Mouse (Mus musculus): ENCODE results near the gene Szt2.
A peak's percentile ranks its signal among the peaks of the same experiment; 100 is the strongest.

Szt2 gene

DNA sequence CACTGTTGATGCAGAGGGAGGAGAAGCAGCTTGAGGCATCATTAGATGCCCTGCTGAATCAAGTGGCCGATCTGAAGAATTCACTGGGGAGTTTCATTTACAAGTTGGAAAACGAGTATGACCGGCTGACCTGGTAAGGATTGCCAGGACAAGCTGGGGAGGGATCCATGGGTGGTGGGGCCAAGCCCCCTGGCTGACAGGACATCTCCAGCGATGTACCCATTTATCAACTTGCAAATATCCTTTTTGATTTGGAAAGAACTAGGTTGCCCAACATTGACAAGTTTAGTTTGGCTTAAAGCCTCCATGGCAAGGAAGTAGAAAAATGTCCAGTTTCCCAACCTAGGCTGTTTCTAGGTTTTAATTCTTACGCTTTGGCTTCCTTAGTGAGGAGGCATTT is 1.8 kb upstream of the Szt2 start:
- DNase-seq, result no peak

DNA sequence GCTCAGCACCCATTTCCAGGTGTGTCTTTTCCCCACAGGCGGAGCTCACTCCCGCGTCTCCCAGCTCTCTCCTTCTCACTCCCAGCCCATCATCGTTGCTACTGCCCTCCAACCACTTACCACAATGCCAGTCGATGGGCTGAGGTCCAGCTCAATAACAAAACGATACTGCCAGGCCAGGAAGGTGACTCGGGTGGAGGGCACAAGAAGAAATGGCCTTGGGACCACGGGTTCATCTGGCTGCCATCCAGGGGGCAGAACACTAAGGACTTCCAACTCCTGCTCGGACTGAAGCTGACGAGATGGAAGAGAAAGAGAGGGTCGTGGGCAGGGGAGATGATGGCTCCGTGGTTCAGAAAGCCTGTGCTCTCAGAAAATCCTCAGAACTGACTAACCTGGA is 6.4 kb downstream of the Szt2 start:
- no peak for DNase-seq

DNA sequence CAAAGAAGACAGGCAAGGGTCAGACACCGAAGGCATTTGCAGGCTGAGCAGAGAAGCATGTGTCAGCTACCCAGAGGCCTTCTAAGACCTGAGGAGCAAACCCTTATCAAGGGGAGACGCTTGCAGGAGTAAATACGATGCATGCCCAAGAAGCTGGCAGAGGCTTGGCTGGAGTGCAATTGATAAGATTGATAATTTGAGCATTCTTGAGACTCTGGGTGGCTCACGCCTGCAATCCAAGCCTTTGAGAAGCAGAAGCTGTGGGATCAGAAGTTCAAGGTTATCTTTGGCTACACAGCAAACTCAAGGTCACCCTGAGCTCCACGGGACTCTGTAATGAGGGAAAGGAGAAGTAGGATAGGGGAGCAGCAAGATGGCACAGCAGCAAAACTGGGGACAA is 7.2 kb downstream of the Szt2 start:
- DNase-seq, result no peak

DNA sequence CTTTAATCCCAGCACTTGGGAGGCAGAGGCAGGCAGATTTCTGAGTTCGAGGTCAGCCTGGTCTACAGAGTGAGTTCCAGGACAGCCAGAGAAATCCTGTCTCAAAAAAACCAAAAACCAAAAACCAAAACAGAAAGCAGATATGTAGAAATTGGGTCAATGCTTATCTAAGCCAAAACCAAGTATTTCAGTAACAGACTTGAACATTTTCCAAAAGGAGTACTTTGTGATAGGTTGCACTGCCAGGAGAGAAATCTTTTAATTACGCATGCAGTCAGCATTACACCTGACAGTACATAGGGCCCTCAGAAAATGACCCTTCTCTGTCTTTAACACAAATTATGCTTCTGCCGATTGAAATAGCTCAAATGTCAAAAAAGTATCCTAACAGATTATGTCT is 7.7 kb downstream of the Szt2 start:
- DNase-seq, result no peak

DNA sequence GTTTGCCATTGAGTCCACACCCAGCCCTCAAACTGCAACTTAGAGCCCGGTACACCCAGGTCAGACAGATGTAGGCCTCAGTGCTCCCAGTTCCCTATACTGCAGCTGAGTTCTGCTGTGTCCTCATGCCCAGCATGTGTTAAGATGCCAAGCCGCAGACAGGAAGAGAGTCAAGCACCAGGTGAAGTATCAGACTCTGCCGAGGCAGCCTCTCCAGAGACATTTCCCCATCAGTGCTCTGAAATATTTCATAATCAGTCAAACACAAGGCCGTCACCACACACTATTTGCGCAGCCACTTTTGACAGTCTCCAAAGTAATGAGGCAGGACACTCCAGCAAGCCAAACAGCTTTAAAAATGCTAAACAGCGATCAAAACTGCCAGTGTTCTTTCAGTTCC is 10.7 kb downstream of the Szt2 start:
- DNase-seq, result no peak

DNA sequence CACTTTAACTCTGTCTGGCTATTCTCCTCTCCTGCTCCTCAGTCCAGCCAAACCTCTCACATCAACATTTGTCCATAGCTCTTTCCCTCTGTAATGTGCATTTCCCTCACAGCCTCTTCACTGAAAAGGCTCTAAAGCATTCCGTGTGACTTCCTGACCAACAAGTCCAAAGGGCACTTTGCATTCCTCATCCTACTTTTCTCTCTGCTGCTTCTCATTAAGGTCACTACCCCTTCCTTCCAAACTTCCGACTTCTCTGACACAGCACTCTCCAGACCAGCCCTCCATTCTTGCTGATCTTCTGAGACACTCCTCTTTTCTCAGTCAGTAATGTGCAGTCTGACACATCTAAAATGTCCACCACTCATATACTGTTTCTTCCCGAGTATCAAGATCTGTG is 12.6 kb downstream of the Szt2 start:
- DNase-seq, result no peak

DNA sequence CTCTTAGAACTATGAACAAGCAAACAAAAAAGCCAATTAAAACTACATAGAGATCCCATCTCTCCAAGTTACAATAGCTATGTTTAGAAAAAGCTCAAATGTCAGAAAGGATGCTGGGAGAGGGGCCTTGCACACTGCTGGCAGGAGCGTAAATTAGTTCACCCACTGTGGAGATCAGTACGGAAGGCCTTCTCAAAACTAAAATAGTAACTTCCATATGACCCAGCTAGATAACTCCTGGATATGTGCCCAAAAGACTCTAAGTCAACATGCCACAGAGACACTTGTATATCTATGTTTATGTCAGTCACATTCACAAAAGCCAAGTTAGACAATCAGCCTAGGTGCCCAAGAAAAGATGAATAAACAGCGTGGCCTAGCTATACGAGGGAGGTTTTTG is 13.8 kb downstream of the Szt2 start:
- no peak for DNase-seq

DNA sequence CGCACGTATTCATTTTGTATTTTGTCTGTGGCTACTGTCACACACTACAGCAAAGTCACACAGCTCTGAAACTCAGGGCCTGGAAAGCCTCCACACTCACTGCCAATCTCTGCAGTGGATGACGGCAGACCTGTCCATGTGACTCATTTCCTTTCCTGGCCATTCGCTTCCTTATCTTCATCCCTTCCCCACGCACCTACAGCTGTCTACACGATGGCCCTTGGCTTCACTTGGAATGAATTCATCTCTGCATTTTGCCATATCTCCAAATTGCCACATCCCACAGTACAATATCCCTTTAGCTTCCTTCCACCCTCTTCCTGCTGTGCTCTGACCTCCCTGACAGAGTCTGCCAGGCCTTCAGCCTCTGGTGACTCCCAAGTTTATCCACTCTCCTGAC is 14.6 kb downstream of the Szt2 start:
- DNase-seq, result no peak

DNA sequence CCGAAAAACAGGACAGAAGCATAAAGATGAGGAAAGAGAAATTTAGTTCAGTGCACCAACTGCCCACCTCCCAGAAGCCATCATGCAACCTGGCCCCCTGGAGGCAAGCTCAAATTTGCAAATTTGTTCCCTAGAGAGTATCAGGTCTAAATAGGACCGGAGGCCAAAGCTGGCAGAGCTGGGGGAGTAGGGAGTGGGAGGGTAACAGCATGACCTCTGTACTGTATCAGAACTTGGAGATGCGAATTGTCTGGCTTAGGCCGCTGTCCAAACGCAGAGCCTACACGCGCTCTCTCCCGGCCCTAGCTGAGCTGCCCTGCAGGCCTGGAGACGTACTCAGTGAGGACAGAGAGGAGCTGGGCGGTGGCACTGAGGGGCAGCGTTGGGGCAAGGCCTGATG is 18.9 kb downstream of the Szt2 start:
- no peak for DNase-seq

DNA sequence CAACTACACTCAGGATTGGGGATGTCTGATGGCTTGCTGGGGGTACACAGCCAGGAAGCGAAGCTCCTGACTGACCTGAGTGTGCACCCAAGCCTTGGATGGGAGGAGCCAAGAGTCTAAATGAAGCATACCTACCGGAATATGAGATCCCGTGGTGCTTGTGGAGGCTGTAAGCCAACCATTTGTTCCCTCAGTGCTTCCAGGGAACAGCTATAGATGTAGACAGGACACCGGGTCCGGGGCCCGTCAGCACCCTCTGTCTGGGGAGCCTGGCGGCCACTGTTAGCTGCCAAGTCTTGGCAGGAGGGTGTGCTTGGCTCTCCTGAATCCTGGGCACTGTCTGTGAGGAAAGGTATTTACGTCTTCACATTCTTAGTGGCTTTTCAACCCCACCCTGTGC is 21.8 kb downstream of the Szt2 start:
- DNase-seq, result no peak

DNA sequence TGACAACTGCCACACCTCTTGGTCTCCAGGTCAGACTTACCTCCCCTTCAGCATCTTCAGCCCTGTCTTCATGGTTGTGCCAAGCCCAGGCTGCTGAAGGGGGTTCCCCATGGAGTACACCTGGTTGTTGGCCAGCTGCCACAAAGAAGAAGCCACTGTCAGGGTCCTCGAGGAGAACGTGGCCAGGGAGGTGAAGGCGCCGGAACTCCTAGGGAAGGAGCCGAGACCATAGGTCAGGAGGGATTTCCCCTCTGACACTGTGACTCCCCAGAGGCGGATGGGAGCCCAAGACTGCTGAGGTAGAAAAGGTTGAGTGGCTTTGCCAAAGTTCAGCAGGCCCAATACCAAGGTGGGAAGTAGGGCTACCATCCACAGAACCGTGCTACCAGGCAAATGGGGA is 25.8 kb downstream of the Szt2 start:
- DNase-seq, result no peak

DNA sequence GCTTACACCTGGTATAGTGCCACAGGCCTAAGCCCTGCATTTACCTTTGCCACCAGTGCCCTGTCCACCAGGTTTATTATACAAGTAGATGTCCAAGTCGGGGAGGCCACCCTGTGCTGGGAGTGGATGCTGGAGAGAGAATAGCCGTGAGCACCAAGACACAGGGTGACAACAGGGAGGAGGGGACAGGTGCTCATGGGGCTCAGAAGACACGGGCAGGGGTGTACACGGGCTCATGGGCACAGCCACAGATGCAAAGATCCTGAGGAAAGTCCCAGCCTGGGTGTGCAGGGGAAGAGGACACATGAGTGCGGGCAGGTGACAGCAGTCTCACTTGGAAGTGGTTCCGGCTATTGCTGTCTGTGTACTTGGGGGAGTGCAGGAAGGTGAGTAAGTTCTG is 33.1 kb downstream of the Szt2 start:
- no peak for DNase-seq

DNA sequence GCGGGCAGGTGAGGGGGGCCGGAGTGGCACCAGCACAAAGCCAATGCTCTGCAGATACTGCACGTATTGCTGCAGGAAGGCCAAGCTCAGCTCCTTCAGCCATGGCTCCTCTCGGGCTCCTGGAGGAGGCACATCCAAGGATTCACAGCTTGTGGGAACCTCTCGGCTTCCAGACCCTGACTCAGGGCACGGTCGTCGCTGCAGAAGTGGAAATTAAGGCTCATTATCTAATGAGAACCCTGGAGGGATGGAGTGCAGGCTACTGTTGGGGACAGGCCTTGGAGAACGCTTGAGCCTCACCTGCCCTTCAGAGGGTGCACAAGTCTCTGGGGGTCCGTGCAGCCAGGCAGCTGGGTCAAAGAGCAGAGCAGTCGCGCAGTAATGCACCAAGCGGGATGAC is 37.3 kb downstream of the Szt2 start:
- no peak for DNase-seq

DNA sequence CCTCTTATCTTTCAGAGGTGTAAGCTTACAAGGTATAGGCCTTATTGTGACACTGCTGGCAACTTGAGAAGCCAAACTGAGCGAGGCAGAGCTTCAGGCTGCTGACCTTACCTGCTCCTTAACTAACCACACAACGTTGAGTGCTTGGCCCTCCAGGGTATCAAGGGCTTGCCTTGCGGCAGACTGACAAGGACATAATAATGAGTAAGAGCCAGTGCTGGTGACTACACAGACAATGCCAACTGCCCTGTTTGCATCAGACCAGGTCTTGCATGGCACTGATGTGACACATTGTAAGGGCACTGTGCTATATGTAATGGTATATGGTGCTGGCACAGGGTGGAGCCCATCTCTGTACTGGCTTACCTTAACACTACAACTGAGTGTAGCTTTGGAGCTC is 40.5 kb downstream of the Szt2 start:
- DNase-seq, result no peak

DNA sequence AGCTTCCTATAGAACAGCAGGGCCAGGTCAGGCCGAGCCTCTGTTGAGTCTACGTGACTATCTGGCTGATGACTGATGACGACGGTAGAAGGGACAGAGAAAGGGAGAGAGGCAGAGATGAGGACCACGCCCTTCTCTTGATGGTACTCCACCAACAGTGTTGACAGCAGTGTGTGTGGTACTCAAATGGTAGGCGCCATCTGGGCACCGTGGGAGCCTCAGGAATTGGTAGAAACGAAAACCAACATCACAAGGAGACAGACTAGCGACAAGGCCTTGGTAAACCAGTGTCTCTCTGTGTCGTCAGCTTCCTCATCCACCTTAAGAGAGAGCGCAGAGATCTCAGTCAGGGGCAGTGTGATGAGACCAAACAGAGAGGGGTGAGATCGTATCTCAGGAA is 41.5 kb downstream of the Szt2 start:
- DNase-seq, result peak; percentile 57

DNA sequence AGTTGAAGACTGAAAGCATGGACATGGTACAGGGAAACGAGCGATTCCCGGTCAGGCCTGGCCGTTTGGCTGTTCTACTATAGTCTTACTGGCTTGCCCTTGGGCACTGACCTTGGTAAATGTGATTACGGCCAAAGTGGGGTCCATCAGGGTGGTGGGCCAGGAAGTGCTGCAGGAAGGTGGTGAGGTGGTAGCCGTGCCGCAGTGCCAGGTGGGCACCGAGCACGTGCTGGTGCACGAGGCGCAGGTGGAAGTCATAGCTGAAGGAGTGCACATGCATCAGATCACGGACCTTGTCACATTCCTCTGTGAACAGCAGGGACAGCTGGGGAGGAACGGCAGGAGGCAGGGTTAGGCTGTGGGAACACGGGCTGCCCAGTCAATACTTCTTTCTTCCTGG is 43.1 kb downstream of the Szt2 start:
- no peak for DNase-seq

DNA sequence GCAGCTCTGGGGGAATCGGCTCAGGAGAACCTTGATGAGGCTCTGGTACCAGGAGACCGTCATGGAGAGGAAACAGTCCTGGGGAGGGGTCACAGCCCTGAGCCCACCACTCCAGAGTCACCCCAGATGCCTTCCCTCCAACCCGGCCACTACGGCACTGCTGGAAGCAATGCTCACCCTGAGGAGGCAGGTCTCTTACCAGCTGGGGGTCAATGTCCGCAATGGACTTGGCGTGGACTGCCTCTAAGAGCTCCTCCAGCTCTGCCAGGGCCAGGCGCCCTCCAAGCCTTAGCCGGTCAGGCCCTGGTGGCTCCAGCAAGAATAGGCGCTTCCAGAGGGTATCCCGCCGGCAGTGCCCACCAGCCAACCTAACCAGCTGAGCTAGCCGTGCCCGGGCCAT is 44.4 kb downstream of the Szt2 start:
- no peak for DNase-seq

DNA sequence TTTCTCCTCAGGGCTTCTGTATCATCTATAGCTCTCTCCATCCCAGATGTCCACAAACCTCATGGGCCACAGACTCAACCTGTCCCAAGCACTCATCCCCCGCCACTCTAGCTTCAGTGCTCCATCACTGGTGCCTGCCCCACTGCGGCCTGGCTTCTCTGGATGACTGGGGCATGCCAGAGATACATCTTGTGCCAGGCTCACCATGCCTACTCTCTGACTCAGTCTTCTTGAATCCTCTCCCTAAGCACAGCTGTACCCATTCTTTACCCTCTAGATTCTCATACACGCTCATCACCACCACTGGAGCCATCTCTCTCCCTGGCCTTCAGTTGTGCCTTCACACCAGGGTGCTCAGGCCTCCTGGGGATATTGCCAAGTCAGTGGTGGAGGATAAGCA is 45.1 kb downstream of the Szt2 start:
- no peak for DNase-seq

DNA sequence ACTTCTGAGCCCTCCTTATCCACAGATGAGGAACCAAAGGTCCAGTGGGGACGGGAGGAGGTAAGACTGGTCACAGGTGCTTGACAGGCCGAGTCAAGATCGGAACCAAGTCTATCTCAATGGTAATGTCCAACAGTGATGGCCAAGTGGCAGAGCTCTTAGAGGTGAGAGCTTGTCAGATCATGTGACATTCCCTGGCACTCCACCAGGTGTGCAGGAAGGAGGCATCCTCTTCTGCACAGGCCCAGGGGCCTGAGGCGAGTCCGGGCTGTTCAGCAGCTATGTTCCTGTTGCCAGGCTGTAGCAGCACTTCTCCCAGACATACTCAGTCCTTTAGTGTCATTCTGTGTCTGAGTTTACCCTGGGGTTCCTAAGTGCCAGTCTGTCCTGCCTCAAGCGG is 46.2 kb downstream of the Szt2 start:
- no peak for DNase-seq

DNA sequence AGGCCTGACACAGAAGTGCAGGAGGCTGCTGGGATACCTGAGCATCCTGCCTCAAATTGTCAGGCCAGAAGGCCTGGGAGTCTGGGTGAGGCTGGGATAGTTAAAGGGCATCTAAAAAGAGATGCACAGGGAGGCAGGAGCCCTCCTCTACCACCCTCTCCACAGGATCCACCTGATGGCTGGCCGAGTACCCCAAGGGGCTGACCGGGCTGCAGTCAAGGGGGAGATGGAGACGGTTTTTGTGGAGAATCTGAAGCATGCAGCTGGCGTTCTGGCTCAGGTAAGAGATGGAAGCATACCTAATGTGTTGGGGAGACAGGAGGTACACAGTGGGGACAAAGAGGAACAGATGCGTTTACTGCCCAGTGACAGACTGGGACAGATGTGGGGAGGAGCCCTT is 47.6 kb downstream of the Szt2 start:
- DNase-seq, result no peak

DNA sequence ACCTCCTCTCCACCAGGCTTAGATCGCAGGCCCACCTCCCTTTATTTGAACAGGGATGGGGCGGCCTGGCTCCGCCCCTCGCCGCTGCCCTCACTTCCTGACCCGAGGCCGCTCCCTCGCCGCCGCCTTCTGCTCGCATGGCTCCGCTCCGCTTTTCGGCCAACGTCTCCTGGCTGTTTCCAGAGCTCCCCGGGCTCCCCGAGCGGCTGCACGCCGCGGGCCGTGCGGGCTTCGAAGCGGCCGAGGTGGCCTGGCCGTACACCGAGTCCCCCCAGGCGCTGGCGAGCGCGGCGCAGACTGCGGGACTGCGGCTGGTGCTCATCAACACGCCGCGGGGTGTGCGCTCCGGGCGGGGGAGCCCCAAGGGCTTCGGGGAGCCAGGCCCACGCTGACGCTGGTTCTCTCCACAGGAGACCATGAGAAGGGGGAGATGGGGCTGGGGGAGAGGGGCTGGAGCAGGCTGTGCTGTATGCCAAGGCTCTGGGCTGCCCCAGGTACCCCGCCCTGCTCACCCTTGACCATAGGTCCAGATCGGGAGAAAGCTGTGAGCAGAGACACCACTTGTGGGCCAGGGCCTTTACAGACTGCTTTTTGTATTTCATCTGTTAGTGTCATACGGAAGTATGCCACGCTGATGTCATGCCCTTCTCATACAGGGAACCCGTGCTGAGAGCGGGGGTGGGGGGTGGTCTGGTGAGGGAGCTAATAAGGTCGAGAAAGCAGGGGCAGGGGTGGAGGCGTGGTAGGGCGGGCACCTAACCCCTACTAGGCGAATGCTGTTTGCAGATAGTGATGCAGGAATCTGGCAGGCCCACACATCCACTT is 49.0 kb downstream of the Szt2 start:
- peak; percentile 31 for DNase-seq

DNA sequence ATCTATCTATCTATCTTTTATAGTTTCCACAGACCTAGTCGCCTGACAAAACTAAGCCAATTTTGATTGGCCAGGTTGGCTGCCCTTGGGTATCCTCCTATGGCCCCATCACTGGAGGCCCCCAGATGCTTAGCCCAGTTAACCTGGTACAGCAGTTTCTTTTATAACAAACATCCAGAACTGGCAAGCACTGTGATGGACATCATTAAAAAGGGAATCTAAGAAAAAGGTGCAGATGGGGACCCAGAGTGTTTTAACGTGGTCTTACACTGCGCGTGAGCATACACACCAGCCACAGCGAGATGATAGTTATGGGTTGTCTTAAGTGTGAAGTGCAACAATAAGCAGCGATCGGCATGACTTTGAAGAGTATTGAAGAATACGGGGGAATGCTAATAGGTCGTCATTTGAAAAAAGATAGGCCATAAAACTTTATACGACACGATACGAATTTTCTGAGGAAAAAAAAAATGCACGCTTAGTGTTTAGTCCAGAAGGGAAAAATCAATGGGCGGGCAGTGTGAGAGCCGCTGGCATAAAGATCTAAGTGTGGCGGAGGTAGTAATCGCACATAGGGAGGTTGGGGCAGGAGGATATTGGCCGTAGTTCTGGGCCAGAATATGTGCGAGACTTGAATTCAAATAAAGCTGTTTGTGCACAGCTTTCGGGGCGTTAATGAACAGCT is 49.7 kb downstream of the Szt2 start:
- DNase-seq, result no peak

DNA sequence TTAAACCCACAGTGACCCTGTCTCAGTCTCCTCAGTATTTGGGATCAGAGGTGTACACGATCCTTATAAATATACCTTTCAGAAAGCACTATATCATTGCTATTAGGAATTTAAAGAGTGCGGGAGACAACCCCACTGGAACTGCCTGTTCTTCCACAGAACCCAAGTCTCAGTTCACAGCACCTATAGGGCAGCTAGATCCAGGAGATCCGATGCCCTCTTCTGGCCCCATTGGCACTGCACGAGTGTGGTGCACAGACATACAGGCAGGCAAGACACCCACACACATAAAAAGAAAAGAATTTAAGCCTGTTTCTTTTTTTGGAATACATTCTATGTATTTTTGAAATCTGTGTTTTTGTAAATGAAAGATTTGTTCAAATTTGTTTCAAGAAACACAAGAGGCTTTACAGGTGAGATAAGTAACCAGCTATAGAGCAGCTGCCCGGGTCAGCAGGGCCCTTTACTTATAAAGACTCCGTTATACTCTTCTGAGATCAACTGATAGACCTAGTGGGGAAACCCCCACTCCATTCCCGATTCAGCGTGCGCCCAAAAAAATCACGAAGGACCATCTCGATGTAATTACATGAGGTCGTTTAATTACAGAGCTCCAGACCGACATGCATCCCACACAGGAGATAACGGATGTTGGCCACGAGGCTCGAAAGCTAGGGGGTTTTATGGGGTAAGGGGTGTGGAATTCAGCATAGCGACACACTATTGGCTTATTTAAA is 50.7 kb downstream of the Szt2 start:
- no peak for DNase-seq

DNA sequence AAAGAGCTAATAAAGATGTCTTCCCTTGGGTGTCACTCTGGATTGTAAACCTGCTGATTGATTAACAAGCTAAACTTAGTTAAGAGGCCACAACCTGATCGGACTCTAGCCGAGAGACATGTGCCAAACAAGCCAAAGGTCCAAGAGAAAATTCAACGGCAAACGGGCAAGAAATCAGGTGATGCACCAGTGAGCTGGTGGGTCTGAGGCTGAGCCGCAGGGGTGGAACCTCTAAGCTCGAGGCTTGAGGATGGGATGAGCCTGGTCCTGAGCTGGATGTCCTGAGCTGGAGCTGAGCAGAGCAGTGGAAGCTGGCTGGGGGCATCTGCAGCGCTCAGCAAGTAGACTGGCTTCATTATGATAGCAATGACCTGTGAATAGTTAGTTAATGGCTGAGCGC is 51.6 kb downstream of the Szt2 start:
- DNase-seq, result no peak

Measured in layer of hippocampus, adult 9-11 months (tissue).